Mouse (Mus musculus) midbrain, embryonic 15.5 days (tissue): ENCODE results near the gene Ssbp2. TPM values are rescaled to one million over a fixed set of nuclear protein-coding genes. Genes with fewer than 3 reads are reported as not detected.

ENCODE experiments used
- microRNA-seq: library from miRNA; unstranded; fragments of <30 nt; microRNA quantifications from one replicate; pipeline ENCODE4, GENCODE M21; 2016
- polyA plus RNA-seq: library from polyadenylated mRNA; unstranded; fragments of >200 nt; fragmentation: Nextera tagmentation; extraction: Ambion mirVana; gene quantifications from 2 replicates; pipeline ENCODE4 v1.2.1, GENCODE M21; 2015

Gene Ssbp2
- polyA plus RNA-seq, 1 experiment from 2014 or later = 280 TPM

Small RNAs within 50 kb of the gene (microRNA-seq; reads per million reads assigned to microRNA genes)
- gene Gm27656 = not detected

Other genes with a start within 250 kb of the Ssbp2 start
- 13.6 and 13.8 TPM in 2 replicates for gene Atg10, start 236.3 kb upstream of the Ssbp2 start, polyA plus RNA-seq